Mouse (Mus musculus) kidney, postnatal 0 days (tissue): ENCODE measurements at regions not wholly inside any gene's neighbourhood (a gene's known extent, or its start where the extent isn't known, plus 50 kb on each side); places are given as distances from the start of the nearest gene placed in this dataset.
A peak's percentile ranks its signal among the peaks of the same experiment; 100 is the strongest.

Experiments
- ATAC-seq: fragments of 200-750 bp; cut with Nextera tagmentation; replicated peaks from 2 replicates; pipeline ENCODE4 v1.8.0; 2017; ENCODE audit warnings: low read depth, moderate number of reproducible peaks, moderate TSS enrichment, moderate library complexity; ENCODE audit not compliant: low FRiP score
- DNase-seq: peaks from one replicate; pipeline ENCODE4 v3.0.0-alpha.2; 2016; ENCODE audit warnings: low spot score
- H3K27ac ChIP-seq: fragments of 300-500 bp; sonication (generic); 2 replicates; pipeline ENCODE4 v1.5.1; 2014; ENCODE audit warnings: mild to moderate bottlenecking
- H3K27me3 ChIP-seq: fragments of 300-500 bp; sonication (generic); 2 replicates; pipeline ENCODE4 v1.6.1; 2014; ENCODE audit warnings: low read length, mixed read lengths; ENCODE audit not compliant: insufficient read depth
- H3K36me3 ChIP-seq: fragments of 300-500 bp; sonication (generic); 2 replicates; pipeline ENCODE4 v1.6.1; 2014; ENCODE audit warnings: low read length, mixed read lengths; ENCODE audit not compliant: insufficient read depth
- H3K4me1 ChIP-seq: fragments of 300-500 bp; sonication (generic); replicated peaks from 2 replicates; pipeline ENCODE4 v1.6.1; 2014; ENCODE audit warnings: antibody characterized with exemption, low read length, mixed read lengths; ENCODE audit not compliant: insufficient read depth
- H3K4me2 ChIP-seq: fragments of 300-500 bp; sonication (generic); 2 replicates; pipeline ENCODE4 v1.6.1; 2014; ENCODE audit warnings: mild to moderate bottlenecking, low read length, moderate library complexity, mixed read lengths
- H3K4me3 ChIP-seq: fragments of 300-500 bp; sonication (generic); replicated peaks from 2 replicates; pipeline ENCODE4 v1.5.1; 2014; ENCODE audit warnings: low read depth, low read length
- H3K9ac ChIP-seq: fragments of 300-500 bp; sonication (generic); 2 replicates; pipeline ENCODE4 v1.6.1; 2014; ENCODE audit warnings: low read depth, low read length
- H3K9me3 ChIP-seq: fragments of 300-500 bp; sonication (generic); replicated peaks from 2 replicates; pipeline ENCODE4 v1.6.1; 2016; ENCODE audit warnings: low read length, inconsistent platforms, mixed read lengths
- CTCF ChIP-seq: IDR thresholded peaks from 2 replicates; pipeline ENCODE4 v1.5.1; 2016; ENCODE audit warnings: antibody characterized with exemption, low read depth, mild to moderate bottlenecking, moderate library complexity
- WGBS: fragments of 180-500 bp; shearing (Covaris S2); extraction: QIAGEN DNeasy Blood & Tissue Kit; methylation state at CpG from one replicate; pipeline ENCODE4 v1.1.7; 2014; 5-methylcytosine and 5-hydroxymethylcytosine counted together

DNA sequence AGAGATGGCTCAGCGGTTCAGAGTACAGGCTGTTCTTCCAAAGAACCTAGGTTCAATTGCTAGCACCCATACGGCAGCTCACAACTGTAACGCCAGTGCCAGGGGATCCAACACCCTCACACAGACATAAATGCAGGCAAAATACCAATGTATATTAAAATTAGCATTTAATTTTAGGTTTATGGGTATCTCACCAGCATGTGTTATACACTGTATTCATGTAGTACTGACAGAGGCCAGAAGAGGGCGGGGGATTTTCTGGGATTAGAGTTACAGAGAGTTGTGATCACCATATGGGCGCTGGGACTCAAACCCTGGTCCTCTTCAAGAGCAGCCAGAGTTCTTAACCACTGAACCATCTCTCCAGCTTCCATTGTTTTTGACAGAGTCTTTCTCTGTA, 121.8 kb upstream of the Lhx1 start:
- H3K27ac ChIP-seq, result no peak overlapping the region
- no peak overlapping the region for H3K4me3 ChIP-seq
- WGBS, result 89% methylated on average over 5 of the region's 5 CpGs
- H3K9me3 ChIP-seq, result no peaks in the 10 kb centered on the region
- peaks cover 11% of the 10 kb centered on the region for H3K27me3 ChIP-seq
- 0 out of 2 replicates have a peak, but pooled peaks have one; percentile 14 for TF ChIP-seq CTCF
- DNase-seq, result no peak
- ATAC-seq, result no peak
- no peaks in the 10 kb centered on the region for H3K36me3 ChIP-seq
- H3K9ac ChIP-seq, result no peak overlapping the region
- H3K4me1 ChIP-seq, result 0 out of 2 replicates have a peak, but pooled peaks cover 3% of the 10 kb centered on the region
- H3K4me2 ChIP-seq, result no peak overlapping the region

DNA sequence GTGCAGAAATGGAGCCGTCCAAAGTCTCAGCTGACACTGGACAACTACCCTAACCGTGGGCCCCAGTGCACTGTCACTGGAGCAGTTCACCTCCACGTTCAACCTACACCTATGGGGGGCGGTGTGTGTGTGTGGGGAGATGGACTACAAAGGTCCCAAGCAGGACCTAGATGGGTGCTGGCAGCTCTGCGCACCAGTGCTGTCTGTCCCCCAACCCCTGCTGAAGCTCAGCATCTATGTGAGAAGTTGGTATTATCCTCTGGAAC, 117.7 kb upstream of the Lhx1 start:
- H3K4me3 ChIP-seq, result peak overlapping the region; percentile 40; the same call in 1 of the 2 replicates
- H3K9me3 ChIP-seq, result no peaks in the 10 kb centered on the region
- H3K4me2 ChIP-seq, result peak overlapping the region; percentile 74
- peak overlapping the region; percentile 49; the same call in 1 of the 2 replicates for H3K9ac ChIP-seq
- TF ChIP-seq CTCF, result no peak; the same call in 1 of the 2 replicates
- ATAC-seq (no peak), DNase-seq (no peak)
- 26% methylated on average over 5 of the region's 5 CpGs for WGBS
- 0 out of 2 replicates have a peak, but pooled peaks cover 3% of the 10 kb centered on the region for H3K4me1 ChIP-seq
- no peaks in the 10 kb centered on the region for H3K36me3 ChIP-seq
- H3K27ac ChIP-seq, result no peak overlapping the region; the same call in 1 of the 2 replicates
- peaks cover 15% of the 10 kb centered on the region for H3K27me3 ChIP-seq

DNA sequence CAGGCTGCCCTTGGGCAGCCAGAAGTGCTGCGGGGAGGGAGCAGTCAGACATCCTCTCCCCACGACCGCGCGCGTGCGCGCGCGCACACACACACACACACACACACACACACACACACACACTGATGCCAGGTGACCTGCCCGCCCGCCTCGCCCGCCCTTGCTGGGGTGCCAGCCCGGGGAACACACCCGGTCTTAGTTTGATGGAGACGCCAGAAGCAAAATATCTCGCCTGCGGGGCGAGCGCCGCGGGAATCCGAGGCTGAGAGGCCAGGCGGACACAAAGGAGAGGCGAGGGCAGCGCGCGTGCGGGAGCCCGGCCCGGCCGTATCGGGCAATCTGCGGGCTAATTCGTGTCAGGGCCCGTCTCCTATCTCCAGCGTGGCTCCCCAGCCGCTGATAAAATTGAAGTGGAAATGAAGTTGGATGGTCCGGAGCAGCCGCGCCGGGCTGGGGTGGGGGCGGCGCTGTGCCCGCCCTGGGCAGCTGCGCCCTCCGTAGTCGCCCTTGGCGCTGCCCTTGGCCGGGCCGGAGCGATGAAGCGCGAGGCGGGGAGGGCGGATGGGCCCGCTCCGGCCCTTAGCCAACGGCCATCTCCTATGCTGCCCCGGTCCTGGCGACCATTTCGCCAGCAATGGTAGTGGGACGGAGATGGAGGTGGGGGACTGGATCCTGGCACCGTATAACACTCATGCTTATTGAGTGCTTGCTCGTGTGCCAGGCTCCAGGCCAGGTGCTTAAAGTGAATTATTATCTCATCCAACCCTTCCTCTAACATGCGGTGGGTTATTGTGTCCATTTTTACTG, 117.2 kb upstream of the Lhx1 start:
- peak overlapping the region; percentile 49 for H3K9ac ChIP-seq
- no peak; the same call in 1 of the 2 replicates for TF ChIP-seq CTCF
- H3K36me3 ChIP-seq, result no peaks in the 10 kb centered on the region
- peak overlapping the region; percentile 40 for H3K4me3 ChIP-seq
- 2% methylated on average over 66 of the region's 67 CpGs for WGBS
- peaks cover 15% of the 10 kb centered on the region for H3K27me3 ChIP-seq
- peak; percentile 68 for ATAC-seq
- no peaks in the 10 kb centered on the region for H3K9me3 ChIP-seq
- peak overlapping the region; percentile 74 for H3K4me2 ChIP-seq
- 0 out of 2 replicates have a peak, but pooled peaks cover 3% of the 10 kb centered on the region for H3K4me1 ChIP-seq
- DNase-seq, result no peak
- peak overlapping the region; percentile 75; the same call in 1 of the 2 replicates for H3K27ac ChIP-seq

DNA sequence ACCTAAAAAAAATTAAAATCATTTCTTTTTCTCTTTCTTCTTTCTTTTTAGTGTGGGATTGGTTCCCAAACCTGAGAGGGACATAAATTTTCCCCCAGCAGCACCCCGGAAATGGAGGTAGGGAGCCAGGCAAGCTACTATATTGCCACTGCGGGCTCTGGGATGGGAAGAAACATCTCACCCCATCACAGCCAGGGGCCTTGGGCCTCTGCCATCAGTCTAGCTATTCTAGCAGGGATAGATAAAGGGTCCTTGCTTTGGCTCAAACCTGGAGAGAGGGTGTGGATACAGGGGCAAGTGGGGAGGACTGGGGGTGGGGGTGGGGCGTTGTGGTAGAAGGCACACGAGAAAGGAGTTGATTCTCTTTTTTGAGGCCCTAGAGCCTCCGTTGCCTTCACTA, 116.3 kb upstream of the Lhx1 start:
- Histone ChIP-seq H3K27ac (no peak overlapping the region), H3K4me3 (no peak overlapping the region), H3K4me1 (0 out of 2 replicates have a peak, but pooled peaks cover 3% of the 10 kb centered on the region), H3K36me3 (no peaks in the 10 kb centered on the region), H3K9me3 (no peaks in the 10 kb centered on the region), H3K27me3 (peaks cover 15% of the 10 kb centered on the region), H3K4me2 (peak overlapping the region; percentile 74; the same call in 1 of the 2 replicates), H3K9ac (no peak overlapping the region)
- ATAC-seq (no peak), DNase-seq (no peak)
- TF ChIP-seq CTCF, result no peak
- WGBS, result 23% methylated on average over 5 of the region's 5 CpGs

DNA sequence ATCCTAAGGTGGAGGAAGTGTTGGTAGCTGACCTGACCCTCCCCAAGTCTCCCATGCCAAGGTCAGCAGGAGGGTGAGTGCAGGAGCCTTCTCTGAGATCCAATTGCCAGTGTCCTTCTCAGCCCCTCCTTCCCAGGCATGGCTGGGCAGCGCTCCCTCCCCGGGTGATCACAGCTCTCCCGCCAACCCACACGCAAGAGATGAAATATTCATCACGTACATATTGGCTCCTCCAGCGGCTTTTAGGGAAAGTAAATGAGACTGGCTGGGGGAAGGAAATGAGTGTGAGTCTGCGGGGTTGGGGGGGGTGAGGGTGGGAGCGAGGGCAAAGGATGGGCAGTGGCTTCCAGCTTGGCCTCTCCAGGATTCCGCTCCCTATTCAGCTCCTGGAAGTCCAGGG, 113.0 kb upstream of the Lhx1 start:
- H3K36me3 ChIP-seq, result no peaks in the 10 kb centered on the region
- DNase-seq (no peak), ATAC-seq (no peak)
- no peak for TF ChIP-seq CTCF
- H3K27ac ChIP-seq, result no peak overlapping the region
- no peaks in the 10 kb centered on the region for H3K9me3 ChIP-seq
- 21% methylated on average over 9 of the region's 9 CpGs for WGBS
- no peak overlapping the region for H3K9ac ChIP-seq
- H3K4me3 ChIP-seq, result no peak overlapping the region
- H3K4me1 ChIP-seq, result 0 out of 2 replicates have a peak, but pooled peaks cover 3% of the 10 kb centered on the region
- no peak overlapping the region for H3K4me2 ChIP-seq
- H3K27me3 ChIP-seq, result peaks cover 10% of the 10 kb centered on the region; the same call in 1 of the 2 replicates

DNA sequence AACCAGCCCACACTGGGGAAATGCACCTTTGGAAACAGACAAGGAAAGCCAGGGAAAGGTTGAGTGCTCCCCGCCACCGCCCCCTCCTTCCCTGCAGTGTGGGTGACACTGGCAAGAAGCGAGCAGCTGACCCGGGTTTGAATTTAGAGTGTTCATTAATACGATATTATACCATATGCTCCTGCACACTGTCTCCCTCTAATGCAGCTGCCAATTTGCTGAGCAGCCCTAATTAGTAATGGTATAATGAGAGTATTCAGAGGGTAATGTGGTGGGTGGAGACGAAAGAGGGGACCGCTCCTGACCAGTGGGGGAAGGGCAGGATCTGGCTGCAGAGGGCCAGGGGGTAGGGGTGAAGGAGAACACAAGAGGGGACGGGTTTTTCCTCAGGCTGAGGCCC, 111.9 kb upstream of the Lhx1 start:
- H3K36me3 ChIP-seq, result no peaks in the 10 kb centered on the region
- no peak for DNase-seq
- no peak overlapping the region for H3K9ac ChIP-seq
- TF ChIP-seq CTCF, result no peak
- no peaks in the 10 kb centered on the region for H3K9me3 ChIP-seq
- no peak overlapping the region for H3K4me3 ChIP-seq
- no peak overlapping the region for H3K27ac ChIP-seq
- WGBS, result 31% methylated on average over 8 of the region's 8 CpGs
- no peaks in the 10 kb centered on the region for H3K4me1 ChIP-seq
- no peak for ATAC-seq
- H3K27me3 ChIP-seq, result peaks cover 5% of the 10 kb centered on the region; the same call in 1 of the 2 replicates
- H3K4me2 ChIP-seq, result no peak overlapping the region
